Mouse (Mus musculus) liver, postnatal 0 days (tissue): ENCODE results near the gene Arhgap1.

Source experiments
- CTCF ChIP-seq: sonication (generic); IDR thresholded peaks from 2 replicates; pipeline ENCODE4 v1.5.1; 2016; ENCODE audit warnings: antibody characterized with exemption, low read depth
- EP300 ChIP-seq: IDR thresholded peaks from 2 replicates; pipeline ENCODE4 v1.6.1; 2016; ENCODE audit warnings: antibody characterized with exemption, low read depth, mild to moderate bottlenecking

DNA sequence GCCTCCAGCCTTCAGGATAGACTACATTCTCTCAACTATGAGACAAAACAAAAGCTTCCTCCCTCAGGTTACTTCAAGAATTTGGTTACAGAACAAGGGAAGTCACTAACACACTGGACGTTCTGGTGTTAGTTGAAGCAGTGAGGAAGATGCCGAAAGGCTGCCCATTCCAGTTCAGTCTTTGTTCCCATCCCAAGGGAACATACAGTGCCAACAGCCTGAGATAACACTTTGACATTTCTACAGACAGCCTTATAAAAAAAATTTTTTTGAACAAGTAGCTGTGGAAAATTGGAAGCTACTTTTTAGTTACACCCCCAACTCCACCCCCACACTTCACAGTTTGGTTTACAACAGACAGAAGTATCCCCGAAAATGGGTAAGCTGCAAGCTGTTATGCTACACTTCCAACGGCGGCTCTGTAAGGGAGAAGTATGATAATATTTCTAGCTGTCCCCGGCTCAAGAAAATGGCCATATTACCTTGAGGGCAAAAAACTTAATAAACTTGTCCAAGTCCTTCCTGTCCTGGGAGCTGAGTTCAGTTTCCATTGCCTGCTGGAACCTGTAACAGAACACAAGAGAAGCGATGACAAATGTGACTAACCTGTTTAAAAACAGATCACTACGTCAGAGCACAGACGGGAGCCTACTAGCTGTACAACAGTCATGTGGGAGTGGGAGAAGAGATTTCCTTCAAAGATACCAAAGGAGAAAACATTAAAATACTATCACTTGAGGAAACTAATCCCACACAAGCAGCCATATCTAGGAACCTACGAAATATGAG lies 46.0 kb downstream of the Arhgap1 start:
- no peak for TF ChIP-seq CTCF
- TF ChIP-seq EP300: no peak
